Mouse (Mus musculus): ENCODE results near the gene Teddm1a.
A peak's percentile ranks its signal among the peaks of the same experiment; 100 is the strongest.

The Teddm1a gene

DNA sequence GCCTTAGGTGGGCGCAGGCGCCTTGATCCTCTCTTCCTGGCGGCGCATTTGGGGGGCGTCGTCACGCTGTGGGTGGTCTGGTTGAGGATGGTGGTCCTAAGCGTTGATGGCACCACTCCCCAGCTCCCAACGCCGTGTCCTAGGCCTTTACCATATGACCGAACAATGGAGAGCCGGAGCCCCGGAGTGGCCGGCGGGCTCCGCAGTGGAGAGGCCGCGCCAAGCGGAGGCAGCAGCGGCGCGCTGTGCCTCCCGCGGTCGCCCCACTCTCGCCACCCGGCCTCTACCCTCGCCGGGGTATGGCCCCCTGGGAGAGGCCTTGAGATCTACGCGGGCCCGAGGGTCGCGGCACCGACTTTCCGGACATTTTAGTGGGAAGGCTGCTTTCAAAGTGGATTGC is 8.8 kb downstream of the Teddm1a start:
- no peak for TF ChIP-seq GATA4 (IDR thresholded peaks at IDR 0.05; ENCODE audit: insufficient replicate concordance, low read length)

DNA sequence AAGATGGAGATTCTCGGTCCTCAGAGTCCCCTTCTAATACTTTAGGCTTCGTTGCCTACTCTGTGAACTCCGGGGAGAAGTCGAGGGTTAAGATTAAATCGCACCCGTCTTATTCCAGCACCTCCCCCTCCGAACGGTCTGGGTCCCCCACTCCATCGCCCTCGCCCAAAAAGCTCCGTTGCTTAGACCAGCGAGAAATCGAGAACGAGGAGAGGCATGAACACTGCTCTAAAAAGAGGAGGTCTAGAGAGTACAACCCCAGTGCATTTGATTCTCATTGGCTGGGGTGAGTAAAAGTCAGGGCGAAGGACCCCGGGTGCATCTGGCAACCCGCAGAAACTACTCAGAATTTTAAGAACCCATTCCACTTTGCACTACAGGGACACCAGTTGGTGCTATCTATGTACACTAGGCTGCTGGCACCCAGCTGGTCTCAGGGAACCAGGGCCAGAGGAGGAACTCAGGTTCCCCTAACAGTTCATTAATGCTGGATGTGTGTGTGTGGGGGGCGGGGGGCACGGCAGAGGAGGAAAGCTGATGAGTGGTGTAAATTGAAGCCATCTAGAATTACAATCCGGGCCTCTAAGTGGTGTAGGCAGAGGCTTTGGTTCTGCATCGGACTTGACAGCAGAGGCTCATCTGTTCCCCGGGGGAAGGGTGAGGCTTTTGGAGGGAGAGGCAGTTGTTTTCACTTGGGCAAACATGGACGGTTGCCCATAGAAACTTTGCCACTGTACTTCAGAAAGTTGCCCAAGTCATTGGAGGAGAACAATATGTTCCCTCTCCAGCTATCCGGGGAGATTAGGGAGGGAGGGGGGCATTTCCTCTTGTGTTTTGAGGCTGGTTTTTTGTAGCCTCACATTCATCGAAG is 9.6 kb downstream of the Teddm1a start:
- TF ChIP-seq GATA4 (IDR thresholded peaks at IDR 0.05; ENCODE audit: insufficient replicate concordance, low read length): peak; percentile 78; the same call in 1 of the 2 replicates

DNA sequence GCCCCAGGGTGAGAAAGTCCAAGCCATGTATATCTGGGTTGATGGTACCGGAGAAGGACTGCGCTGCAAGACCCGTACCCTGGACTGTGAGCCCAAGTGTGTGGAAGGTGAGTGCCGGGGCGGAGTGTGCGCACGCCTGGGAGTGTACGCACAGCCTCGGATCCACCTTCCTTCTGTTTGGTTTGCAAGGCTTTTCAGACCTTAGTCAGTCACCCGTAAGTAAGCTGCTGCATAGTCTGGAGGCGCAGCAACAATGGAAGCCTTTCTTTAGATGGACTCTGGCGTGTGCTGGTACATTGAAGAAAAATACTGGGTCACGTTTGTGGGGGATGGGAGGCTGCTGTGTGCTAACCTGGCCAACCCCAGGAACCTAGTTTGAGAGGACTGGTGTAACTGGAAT is 11.5 kb downstream of the Teddm1a start:
- TF ChIP-seq GATA4 (IDR thresholded peaks at IDR 0.05; ENCODE audit: insufficient replicate concordance, low read length): no peak

DNA sequence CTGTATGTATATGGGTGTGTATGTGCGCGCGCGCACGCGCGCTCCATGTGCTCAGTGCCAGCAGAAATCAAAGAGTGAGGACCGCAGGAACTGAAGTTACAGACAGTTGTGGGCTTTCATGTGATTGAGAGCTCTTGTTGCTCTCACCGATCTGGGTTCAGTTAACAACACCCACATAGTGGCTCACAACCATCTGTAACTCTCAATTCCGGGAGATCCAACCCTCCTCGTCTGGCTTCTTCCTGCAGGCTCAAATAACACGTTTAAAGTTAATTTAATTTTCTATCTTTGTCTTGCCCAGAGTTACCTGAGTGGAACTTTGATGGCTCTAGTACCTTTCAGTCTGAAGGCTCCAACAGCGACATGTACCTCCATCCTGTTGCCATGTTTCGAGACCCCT is 12.7 kb downstream of the Teddm1a start:
- no peak for TF ChIP-seq GATA4 (IDR thresholded peaks at IDR 0.05; ENCODE audit: insufficient replicate concordance, low read length)

DNA sequence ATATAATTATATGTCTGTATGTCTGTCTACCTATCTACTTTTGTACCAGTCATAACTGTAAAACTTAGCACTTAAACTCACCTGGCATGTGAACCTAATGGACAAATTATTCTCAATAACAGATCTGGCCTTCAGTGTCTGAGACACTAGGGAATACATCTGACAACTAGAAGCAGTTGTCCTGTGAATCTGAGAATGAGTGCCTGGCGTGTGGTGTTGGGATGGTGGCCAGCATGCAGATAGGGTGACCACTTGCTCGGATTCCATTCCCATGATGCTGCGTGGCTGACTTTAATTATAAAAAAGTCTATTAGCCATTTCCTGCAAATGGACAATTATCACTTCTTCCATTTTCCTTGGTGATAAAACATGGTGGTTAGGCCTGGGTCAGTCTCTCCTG is 14.3 kb downstream of the Teddm1a start:
- TF ChIP-seq GATA4 (IDR thresholded peaks at IDR 0.05; ENCODE audit: insufficient replicate concordance, low read length): no peak

DNA sequence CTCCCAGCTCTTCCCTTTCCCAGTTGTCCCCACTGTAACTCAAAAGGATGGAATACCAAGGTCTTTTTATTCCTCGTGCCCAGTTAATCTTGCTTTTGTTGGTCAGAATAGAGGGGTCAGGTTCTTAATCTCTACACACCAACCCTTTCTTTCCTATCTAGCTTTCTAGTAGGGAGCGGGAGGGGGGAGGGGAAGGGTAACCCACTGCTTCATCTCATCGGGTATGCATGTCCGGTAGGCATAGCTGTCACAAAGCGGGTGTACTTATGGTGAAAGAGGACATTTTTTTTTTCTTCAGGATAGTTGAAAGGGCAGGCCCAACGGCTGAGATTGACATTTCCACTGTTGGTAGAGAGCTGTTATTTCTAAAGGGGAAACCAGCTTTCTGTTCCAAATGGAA is 16.7 kb downstream of the Teddm1a start:
- TF ChIP-seq GATA4 (IDR thresholded peaks at IDR 0.05; ENCODE audit: insufficient replicate concordance, low read length): no peak

DNA sequence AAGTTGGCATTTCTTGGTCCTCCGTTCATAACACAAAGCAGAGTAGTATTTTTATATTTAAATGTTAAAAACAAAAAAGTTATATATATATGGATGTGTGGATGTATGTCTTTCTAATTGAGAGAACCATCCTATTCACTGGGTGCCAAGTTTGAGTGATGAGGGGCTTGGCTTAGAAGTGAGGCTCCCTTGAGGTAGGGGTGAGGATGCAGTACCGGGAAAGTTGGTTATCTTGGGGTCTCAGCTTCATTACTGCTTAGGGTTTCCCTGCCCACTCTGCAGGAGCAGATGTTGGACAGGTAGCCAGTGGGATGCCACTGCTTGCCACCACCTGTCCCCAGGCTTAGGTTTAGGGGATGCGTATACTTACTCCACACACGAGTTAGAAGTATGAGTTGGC is 17.2 kb downstream of the Teddm1a start:
- TF ChIP-seq GATA4 (IDR thresholded peaks at IDR 0.05; ENCODE audit: insufficient replicate concordance, low read length): no peak

DNA sequence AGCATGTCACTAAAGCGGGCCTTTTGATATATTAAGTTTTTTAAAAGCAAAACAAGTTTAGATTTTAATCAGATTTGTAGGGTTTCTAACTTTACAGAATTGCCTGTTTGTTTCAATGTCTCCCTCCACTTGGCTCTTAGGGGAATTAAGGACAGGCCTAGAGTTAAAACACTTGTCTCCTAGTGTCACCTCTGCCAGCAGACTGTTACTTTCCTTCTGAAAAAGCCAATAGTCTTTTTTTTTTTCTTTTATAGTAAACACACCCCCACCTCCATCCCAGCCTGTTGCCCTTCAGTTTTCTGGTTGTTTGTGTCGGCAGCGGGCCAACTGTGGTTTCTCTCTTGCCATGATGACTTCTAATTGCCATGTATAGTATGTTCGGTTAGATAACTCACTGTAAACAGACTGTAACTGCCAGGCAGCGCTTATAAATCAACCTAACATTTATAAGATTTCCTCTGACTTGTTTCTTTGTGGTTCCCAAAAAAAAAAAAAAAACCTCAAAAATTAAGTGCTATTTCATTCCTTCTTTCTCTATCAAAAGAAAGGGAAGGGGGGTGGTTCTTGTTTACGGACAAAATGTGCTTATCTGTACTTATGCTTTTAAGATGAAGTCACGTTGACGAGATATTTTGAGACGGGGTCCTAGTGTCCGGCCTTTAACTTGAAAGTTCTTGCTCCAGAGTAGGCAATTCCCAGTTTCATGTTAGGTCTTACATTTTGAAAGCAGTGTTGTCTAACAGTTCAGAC is 17.8 kb downstream of the Teddm1a start:
- TF ChIP-seq GATA4 (IDR thresholded peaks at IDR 0.05; ENCODE audit: insufficient replicate concordance, low read length): no peak

DNA sequence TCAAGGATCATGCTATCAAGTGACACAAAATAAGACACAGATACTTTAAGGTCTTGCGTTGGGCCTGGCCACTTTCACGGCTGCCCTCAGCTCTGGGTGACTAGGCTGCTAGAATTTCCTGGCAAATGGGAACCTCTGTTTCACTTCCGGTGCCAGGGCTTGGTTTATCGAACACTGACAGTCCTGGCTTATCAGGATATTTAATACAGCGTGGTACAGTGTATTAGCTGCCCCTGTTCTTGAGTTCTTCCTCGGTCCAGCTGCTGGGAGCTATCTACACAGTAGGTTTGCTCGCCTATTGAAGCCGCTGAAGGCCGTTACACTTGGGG is 18.4 kb downstream of the Teddm1a start:
- no peak for TF ChIP-seq GATA4 (IDR thresholded peaks at IDR 0.05; ENCODE audit: insufficient replicate concordance, low read length)

DNA sequence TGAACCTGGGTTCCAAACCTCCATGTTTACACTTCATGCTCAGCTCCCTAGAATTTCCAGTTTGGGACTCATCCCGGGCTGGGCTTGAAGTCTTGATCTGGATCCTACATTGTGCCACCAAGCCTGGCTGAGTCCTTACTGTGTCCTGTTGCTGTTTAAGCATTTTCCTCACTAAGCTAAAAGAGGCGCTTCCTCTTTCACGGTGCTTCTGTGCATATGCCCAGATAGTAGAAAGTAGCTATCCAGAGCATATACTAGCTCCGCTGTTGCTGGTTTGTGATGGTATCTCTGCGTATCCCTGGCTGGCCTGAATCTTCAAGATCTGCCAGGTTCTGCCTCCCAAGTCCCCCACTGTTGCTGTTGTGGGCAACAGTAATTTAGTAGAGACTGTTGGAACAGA is 18.9 kb downstream of the Teddm1a start:
- no peak for TF ChIP-seq GATA4 (IDR thresholded peaks at IDR 0.05; ENCODE audit: insufficient replicate concordance, low read length)

DNA sequence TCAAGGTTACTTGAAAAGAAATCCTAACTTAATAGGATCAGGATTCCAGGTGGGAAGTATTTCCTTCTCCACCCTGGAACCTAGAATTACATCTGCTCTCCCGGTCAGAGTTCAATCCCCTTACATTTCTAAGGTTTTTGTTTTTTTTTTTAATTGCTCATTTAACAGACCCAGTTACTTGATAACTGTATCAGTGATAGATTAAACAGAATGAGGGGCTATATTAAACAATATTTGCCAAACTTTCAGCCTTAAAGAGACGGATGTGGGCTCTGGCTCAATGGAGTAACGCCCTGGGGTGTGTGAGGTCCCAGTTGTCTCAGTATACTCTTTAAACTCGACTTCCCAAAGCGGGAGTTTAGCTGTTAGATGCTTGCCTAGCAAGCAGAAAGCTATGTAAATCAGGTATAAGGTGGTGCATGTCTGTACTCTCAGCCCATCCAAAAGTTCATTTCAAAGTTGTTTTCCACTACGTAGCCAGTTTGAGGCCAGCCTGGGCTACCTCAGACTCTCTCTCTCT is 19.8 kb downstream of the Teddm1a start:
- no peak for TF ChIP-seq GATA4 (IDR thresholded peaks at IDR 0.05; ENCODE audit: insufficient replicate concordance, low read length)

DNA sequence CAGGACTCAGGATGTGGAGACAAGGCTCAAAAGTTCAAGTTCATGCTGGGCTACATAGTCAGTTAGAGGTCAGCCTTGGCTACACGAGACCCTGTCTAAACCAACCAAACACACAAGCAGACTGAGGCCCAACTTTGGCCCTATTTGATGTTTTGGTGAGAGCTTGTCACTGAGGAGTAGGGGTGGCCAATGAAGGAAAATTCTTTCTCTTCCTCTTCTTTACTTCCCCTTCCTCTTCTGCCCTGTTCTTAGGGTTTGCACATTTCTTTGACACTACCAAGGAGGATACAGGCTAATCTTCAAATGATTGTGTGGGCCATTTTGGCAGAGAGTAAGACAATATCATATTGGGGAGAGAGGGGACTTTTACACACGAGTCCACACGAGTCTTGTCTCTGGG is 22.3 kb downstream of the Teddm1a start:
- TF ChIP-seq GATA4 (IDR thresholded peaks at IDR 0.05; ENCODE audit: insufficient replicate concordance, low read length): no peak

DNA sequence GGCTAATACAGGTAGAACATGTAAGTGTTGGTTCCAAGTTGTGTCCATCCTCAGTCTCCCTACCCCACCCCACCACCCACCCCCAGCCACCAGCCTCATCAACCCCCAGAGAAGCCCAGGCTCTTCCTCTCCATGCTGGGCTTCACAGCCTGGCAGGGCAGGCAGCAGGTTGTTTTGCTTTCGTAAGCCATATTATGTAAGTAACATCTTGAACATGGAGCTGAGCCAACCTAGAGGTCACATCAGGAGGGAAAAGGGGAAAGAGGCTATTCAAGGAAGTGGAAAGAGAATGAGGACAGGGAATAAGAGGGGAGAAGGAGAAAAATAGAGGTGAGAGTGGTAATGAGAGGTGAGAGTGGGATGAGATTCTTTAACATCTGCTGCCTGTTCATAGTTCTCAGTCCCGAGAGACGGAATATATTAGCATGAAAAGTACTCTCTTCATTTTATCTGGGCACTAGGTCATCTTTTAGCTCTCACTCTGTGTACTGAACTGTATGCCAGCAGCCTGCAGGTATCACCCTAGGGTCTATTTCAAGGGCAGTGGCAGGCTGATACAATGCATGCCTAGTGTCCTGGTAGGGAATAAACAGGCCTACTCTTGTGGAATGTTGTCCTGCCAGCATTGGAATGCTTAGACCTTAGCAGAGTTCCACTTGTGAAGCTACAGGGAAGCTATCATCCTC is 27.1 kb downstream of the Teddm1a start:
- TF ChIP-seq GATA4 (IDR thresholded peaks at IDR 0.05; ENCODE audit: insufficient replicate concordance, low read length): no peak

DNA sequence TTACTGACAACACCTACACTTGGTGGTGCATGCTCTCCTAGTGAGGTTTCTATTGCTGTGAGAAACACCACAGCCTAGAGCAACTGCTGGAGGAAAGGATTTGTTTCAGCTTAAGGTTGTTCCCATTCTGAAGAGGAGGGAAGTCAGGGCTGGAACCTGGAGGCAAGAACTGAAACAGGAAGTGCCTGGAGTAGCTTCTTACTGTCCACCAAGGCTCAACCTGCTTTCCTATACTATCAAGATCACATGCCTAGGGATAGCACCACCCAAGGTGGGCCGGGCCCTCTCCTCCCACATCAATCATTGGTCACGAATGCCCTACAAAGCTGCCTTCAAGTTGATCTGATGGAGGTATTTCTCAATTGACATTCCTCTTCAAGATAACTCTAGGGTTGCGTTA is 30.1 kb downstream of the Teddm1a start:
- no peak for TF ChIP-seq GATA4 (IDR thresholded peaks at IDR 0.05; ENCODE audit: insufficient replicate concordance, low read length)

DNA sequence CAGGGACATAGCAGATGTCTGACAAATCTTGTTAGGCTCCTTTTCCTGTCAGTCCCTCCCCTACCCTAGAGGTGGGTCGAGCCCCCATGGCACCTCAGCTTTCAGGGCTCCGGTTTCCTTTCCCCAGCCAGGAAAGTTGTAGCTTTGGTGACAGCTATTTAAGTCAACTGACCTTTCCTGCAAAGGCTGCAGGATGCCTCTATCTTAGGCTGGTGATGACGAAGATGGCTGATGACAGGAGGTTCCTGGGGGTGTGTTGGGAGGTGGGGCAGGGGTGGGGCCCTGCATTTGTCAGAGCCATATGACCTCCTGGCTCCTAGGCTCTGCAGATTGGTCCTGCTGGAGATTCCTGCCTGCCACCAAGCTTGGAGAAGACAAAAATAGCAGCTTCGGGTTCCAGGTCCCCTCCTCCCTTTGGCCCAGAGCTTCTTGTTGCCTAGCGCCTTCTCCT is 31.1 kb downstream of the Teddm1a start:
- TF ChIP-seq GATA4 (IDR thresholded peaks at IDR 0.05; ENCODE audit: insufficient replicate concordance, low read length): no peak

Measured in liver, adult (tissue).